Mouse (Mus musculus): Measurements from ENCODE around the gene Prima1.

DNA sequence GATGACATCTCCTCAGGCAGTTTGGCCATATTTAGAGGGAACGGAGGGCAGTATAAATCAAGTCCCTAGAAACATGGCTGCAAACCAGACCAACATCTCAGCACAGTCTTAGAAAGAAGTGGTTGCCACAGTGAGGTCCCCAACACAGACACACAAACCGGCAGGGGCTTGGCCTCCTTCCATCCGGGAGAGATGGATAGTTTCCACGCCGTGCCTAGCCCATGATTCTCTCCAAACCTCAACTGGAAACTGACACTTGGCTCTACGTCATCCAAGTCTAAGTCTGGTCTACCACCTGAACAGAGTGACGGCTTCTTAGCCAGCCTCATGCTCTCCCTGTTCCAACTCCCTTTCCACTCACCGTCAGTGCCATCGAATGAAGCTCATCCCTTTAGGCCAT is 18.3 kb downstream of the Prima1 start:
- TF ChIP-seq CTCF (conservative IDR thresholded peaks at IDR 0.05; ENCODE audit: low read length) = no peak
- no peak for TF ChIP-seq POU5F1 (IDR thresholded peaks at IDR 0.05; ENCODE audit: borderline replicate concordance, low read length)
- no peak for TF ChIP-seq NANOG (IDR thresholded peaks at IDR 0.05; ENCODE audit: borderline replicate concordance, low read length)
